Mouse (Mus musculus) CH12F3 (cell line): ENCODE data around the gene Tle6.

Experiments
- in situ Hi-C: fragments of 300-500 bp; cut with MboI; formaldehyde crosslinking; loops from 2 replicates; pipeline ENCODE4 v1.14.3; 2020; ENCODE audit warnings: low sequenced_read_pairs

Gene Tle6

DNA sequence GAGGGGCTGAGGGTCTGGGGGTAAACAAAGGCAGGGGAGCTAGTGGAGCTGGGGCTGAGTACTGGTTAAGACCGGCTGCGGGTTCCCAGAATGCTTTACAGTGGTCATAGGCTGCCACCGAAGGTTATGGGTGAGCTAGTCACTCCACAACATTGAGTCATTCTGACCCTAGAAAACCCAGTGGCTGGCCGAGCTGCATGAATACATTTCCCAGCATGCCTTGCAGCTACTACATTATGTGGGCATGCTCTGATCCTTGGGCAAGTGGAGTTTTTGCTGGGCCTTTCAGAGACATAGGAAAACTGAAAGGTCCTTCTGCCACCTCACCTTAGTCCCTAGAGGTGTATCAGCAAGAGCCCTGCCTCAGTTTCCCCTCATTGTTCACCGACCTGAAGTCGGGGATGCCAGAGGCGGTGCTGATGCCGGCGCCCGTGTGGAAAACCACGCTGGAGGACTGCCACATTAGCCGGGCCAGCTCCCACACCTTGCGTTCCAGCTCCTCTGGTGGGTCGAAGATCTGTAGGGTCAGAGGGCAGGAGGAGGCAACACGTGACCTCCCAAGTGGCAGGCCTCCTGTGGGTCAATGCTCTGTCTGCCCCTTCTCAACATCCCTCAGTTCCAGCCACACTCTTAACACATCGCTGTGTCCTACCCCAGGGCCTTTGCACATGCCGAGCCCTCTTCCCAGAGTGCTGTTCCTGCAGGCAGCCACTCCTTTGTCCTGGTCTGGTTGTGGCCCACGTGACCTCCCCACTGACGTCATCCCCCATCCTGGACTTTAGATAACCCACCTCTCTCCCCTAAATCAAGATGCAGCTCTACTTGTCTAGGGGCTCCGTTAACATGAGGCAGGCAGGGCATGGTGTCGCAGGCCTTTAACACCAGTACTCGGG lies 25.5 kb upstream of the Tle6 start:
- in situ Hi-C loops: no loop called here

DNA sequence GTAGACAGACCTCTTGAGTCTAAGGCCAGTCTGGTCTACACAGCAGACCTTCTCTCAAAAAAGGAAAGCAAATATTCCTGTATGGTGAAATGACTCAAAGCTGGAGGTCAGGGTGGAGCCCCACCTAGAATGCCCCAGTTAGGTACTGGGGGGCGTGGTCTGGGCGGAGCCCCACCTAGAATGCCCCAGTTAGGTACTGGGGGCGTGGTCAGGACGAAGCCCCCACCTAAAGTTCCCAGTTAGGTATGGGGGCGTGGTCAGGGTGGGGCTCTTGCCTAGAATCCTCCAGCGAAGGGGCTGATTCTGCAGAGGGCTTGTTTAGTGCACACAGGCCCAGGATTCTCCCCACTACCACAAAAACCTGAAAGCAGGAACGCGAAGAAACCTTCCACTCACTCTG lies 22.6 kb upstream of the Tle6 start:
- in situ Hi-C loops: no loop called here

DNA sequence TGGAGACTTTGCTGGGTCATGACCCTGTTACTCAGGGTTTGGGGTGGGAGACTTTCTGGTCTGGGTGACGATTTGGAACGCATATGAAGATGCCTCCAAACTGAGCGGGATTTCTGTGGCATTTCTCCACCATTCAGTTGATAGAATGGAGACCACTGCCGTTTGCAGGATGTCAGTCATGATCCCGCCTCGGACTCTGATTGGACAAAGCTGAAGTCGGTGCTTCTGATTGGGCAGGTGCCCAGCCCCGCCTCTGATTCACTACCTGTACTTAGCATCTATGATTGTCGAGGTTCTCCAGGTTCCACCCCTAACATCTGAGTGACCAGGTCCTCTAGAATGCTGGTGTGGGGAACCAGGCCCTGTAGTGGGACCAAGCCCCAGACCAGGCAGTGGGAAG lies 19.9 kb upstream of the Tle6 start:
- in situ Hi-C loops: no loop called here

DNA sequence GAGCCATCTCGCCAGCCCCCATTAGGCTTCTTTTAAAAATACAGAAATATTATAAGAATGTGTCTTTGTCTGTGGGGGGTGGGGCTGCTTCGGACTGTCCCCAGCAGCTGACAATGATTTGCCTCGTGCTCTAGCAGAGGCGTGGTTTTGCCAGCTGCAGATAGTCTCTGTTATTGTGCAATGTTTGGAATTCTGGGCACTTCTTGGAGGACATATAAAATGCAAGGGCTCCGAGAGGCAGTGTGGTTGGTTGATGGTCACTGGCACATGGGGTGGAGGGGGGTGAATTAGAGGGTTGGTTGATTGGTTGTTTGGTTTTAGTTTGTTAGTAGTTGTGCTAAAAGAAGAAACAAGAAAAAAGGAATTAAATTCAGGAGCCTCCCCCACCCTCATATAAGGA lies 19.1 kb upstream of the Tle6 start:
- in situ Hi-C loops: no loop called here

DNA sequence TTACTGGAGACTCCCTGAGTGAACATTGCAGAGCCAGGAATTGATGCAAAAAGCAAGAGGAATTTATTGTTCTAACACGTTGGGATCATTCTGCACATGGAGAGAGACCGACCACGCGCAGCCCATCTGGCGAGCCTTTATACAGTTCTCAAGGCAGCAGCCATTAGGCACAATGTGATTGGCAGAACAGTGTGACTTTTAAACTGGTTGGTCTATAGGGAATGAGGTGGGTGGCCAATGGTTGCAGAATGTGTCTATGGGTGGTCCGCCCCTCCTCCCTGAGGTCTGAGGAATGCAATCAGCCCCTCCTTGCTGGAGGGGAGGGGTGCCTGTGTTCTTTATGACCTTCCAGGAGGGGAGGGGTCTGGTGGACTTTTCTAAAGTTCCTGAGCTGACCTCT lies 14.6 kb upstream of the Tle6 start:
- in situ Hi-C loops: no loop called here

DNA sequence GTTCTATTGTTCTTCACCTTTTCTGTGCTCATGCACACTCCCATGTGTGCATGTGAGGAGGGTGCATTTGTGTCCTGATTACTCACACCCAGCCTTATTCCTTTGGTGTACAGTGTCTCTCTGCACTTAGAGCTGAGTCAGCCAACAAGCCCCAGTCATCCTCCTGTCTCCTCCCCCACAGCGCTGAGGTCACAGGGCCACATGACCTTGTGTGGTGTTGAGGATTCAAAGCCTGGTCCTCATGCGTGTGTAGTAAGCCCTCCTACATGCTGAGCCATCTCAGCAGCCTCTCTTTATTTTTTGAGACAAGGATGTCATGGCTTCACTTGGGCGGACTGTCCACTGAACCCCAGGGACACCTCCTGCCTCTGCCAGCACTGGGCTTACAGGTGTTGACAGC lies 11.9 kb upstream of the Tle6 start:
- in situ Hi-C loops: no loop called here

DNA sequence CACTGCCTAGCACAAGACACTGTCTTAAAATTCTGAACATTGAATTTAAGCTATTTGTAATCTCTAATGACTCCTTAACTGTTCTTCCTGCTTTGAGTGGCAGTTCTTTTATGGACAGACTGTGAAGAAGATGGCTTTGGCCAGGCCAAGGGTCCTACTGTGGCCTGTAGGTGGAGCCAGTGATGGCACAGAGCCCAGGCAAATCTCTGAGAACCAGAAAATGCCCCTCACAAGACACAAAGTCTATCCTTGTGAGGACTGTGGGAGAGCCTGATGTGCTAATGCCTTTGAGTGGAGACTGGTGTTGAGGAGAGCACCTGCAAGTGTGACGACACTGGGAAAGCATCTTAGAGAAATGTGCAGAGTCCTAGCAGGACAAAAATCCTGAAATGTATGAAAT lies 7.4 kb upstream of the Tle6 start:
- in situ Hi-C loops: no loop called here

DNA sequence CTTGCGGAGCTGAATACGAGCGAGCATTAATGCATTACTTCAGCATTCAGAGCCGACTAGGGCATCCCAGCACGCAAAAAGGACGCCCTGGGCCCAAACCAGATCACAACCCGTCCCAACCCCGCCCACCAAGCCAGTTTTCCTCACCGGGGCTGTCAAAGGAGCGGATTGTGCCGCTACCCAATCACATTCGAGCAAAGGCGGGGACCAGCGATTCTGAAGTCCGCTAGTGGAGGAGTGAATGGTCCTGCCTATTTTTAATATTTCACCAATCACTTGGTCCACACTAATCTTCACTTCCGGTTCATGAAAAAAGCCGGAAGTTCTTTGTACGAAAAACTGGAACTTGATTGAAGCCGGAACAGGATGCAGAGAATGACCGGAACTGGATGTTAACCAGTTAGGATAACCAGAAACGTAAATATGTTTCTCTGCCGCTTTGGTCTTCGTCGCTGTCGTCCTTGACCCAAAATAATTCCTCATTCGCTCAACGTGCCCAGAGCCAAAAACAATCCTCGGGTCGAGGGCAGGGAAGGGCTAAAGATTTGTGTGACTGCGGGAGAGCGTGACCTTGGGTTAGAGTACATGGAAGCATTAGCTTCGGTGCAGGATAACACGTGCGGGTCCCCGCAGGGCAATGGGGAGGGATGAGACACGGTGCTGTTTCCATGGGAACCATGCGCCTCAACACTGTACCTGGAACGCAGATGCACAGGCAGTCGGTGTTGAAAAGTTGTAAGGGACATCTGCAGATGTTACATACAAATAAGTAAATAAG lies 5.3 kb upstream of the Tle6 start, which contains the start of gene BC025920:
Gene BC025920, plus strand, starts transcription at position 297 of the 778 bp plus-strand sequence.
- in situ Hi-C loops: no loop called here

DNA sequence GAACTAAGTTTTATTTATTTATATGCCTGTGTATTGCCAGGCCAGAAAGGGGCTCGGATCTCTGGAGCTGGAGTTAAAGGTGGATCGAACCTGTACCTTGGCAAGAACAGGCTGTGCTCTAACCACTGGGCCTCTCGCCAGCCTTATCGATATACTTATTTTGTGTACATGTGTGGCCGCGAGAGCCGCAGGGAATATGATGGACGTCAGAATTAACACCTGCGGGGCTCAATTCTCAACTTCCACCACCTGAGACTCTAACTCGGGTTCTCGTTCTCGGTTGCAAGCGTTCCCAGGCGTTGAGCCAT lies 4.7 kb upstream of the Tle6 start:
- in situ Hi-C loops: no loop called here

DNA sequence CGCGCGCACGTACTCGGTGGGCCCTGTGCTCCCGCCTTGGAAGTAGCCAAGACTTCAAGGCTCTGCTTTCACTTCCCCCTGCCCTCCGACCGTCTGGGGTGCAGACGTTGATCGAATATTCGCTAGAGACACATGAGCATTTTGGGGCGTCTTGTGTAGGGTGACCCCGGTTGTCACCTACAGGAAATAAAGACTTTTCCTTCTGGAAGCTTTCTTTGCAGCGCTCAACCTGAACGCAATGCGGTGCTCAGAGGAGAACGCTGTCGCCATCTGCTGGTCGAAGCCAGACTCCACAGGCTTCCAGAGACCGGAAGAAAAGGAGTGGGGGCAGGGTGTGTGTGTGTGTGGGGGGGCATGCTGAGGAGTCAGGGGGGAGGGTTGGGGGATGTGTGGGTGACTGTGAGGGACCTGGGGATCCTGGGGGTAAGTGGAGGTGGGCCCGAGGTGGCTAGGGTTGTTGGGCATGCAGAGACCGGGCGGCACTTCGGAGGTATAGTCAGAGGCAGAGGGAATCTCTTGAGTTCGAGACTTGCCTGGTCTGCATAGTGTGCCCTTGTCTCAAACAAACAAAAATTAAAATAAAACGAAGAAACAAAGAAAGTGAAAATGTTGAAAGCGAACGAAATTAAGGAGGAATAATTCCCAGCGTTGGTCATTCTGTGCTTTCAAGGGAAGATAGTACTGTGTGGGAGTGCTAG lies 4.2 kb upstream of the Tle6 start:
- in situ Hi-C loops: no loop called here

DNA sequence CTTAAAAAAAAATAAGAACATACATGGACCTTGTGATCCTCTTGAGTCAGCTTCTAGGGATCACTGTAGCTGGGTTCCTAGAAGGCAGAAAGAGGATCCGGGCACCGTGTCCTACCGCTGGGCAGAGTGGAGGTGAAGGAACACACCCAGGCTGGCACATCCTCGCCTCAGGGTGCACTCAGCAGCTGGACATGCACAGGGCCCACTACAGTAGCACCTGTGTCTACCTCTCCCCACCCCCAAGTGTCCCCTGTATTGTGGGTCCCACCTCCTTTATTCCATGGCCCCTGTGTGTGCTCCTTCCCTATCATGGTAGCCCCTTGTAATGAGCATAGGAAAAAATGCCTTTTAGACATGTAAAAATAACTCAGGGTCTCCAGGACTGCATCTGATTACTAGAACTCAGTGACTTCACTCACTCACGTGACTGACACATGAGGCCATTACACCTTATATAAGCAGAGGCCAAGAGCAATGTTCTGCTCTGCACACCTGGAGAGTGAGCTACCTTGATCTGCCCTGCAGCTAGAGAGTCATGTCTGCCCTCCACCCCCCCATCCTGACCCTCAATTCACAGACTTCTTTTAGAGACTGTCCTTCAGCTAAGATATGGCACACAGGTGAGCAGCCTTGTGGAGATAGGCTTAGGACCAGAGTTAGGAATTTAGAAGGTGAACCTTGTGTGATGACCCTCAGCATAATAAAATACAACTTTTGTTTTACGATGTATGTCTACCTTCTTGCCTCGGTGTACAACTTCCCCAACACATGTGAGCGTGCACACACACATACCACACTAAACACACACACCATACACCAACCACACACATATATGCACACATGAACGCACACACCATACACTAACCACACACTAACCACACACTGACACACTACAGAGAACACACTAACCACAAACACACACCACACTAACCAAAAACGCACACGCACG lies 3.4 kb upstream of the Tle6 start:
- in situ Hi-C loops: no loop called here

DNA sequence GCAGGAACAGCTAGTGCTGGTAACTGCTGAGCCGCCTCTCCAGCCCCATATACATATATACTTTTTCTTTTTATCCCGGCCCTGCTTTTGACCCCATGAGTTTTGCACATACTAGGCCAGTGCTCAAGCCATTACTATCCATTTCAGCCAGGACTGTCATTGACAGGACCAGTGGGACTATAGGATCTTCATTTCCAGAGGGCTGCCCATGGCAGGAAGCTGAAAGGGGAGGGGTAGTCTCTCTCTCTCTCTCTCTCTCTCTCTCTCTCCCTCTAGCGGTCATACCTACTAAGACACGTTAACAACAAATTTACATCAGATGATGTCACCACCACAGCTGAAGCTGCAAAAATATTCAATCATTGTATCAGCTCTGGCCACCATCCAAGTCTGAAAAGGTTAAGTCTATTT lies 1.9 kb upstream of the Tle6 start:
- in situ Hi-C loops: no loop called here

DNA sequence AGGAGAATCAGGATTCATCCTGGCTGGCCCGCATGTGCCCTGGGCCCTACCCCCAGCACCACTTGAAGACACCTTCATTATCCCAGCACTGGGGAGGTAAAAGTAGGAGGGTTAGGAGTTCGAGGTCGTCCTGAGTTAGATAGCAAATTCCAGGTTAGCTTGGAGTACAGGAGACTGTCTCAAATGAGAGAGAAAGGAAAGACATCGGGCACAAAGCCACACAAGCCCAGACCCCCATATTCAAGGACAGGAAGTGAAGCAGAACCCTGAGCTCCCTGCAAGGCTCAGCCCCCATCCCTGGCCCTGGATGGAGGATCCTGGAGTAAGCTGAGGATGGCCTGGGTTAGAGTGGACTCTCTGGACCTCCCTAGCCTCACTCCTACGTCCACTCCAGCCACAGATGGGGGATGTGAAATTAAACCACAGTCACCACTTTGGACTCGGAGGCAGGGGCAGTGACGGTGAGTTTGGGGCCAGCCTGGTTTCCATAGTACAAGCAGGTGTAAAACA lies 578 bp upstream of the Tle6 start:
- in situ Hi-C loops: no loop called here

DNA sequence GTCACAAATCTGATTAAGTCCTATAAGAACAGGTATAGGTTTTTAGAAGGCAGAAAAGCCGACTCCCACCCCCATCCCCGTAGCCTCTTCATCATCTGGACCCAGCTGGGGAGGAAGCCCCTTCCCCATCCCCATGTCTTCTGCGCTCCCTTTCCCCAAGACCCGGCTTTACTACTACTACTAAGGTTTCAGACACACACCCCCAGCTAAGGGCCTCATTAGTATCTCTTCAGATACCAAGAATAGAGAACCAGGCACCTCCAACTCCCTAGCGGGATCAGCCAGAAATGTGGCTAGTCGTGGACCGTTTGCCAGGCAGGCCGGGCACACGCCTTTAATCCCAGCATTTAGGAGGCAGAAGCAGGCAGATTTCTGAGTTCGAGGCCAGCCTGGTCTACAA lies 777 bp downstream of the Tle6 start:
- in situ Hi-C loops: no loop called here

DNA sequence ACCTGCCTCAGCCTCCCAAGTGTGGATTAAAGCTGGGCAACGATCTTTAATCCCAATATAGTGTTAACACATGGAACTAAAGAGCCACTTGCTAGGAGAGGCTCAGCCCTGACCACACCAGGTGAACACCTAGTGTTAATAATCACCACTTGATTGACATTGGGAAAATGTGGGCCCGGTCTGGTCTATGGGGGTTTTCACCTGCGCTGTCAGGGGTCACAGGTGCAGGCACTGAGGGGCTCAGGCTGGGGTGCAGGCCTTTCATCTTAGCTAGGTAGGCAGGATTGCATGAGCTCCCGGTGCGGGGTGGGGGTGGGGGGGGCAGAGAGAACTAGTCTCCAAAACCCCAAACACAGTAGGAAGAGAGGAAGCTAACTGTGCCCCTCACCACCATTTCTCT lies 1.2 kb downstream of the Tle6 start:
- in situ Hi-C loops: no loop called here

DNA sequence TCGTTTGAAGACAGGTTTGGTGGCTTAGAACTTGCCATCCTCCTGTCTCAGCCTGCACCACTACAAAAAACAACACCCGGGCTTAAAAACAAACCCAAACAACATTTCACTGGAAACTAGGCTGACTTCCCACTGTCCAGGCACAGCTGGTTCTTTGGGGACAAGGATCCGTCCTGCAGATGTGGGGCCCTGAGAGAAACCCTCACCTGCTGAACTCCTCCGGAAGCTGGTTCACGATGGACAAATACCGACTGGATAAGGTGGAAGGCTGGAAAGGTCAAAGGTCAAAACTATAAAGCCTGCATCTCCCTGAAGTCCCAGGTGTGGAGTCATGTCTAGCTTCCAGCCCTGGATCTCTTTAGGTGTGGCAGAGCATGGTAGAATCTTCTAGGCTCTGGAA lies 2.0 kb downstream of the Tle6 start:
- in situ Hi-C loops: no loop called here

DNA sequence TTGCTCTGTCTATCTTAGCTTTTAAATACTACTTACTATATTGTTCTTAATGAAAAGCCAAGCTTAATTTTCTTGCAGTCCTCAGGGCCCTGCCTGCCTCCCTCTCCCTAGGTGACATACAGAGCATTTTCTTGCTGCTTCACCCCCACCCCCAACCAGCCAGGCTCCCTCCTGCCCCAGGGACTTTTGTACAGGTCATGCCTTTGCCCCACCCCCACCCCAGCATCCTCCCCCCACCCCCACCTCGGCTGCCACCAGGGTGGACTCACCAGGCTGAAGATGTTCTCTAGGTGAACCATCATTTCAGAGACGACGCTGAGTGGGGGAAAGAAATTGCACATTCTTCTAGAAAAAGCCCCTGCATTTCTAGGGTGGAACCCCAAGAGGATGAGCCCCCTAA lies 2.5 kb downstream of the Tle6 start:
- in situ Hi-C loops: no loop called here

DNA sequence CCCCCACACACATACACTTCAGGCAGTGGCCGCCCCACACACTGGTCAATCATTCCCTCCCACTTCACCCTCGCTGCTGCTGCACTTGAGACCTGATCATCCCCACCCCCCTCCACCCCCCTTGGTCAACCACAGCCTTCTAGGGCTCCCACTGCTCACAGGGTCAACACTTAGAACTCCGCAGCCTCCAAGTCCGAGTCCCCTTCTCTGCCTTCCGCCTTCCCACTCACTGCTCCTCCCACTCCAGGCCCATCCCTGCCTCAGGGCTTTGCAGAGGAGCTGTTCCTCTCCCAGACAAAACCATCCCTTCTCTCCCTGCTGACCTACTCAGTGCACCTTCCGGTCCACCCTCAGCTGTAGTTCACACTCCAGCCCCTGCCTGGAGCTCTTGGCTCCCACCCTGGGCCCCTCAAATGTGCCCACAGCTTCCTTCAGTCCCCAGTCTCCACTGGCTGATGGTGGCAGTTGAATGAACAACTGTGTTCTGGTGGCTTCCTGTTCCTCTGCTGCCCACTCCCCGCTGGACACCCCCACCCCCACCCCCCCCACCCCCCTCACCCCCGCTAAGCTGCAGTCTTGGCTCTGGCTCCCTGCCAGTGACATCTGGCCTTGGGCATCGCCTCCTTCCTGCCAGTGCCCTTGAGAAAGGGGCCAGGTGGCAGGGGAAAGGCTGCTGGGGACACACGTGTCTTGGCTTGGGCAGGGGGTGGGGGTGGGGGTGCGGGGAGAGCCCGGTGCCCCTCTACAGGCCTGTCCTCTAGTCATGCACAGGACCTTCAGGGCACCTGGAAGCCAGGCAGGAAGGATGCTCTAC lies 3.5 kb downstream of the Tle6 start:
- in situ Hi-C loops: no loop called here

DNA sequence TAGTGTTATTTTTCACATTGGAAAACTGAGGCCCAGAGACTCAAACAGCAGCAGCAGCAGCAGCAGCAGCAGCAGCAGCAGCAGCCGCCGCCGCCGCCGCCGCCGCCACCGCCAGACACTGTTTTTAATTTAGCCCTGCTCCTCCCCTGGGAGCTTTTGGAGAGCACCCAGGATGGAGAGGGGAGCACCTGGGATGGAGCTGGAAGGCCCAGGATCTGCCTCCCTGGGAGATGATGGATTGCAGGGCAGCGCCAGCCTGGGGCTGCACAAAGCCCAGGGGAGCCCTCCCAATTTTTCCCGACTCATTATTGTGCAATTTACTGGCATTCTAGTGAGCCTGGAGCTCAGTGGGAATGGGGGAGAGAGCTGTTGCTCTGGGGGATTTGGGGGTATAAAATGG lies 4.3 kb downstream of the Tle6 start:
- in situ Hi-C loops: no loop called here

DNA sequence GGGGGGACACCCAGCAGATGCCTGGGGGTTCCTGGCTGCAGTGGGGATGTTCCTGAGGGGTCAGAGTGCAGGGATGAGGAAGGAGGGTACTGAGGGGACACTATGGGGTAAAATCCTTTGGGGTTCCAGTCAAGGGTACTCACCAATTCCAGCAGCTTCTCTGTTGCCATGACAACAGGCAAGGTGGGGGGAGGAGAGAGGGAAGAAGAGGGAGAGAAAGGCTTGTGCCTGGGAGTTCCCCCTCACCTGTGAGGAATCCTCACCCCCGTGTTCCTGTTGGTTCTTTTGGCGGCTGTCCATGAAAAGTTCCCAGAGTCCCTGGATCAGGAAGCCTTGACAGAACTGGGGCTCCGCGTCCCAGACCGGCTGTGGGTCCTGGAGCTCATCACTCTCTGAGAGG lies 5.3 kb downstream of the Tle6 start:
- in situ Hi-C loops: no loop called here
